Mouse (Mus musculus) inflammation-experienced regulatory T-cells, adult 6 months (primary cell): Measurements from ENCODE around the gene Tex52. TPM values are rescaled to one million over a fixed set of nuclear protein-coding genes. Genes with fewer than 3 reads are reported as not detected.

Source experiments
- ATAC-seq: one replicate; pipeline ENCODE4 v1.8.0; 2017
- polyA plus RNA-seq, 3 experiments: library from polyadenylated mRNA; unstranded; fragments of 100-300 nt; shearing (Covaris generic); gene quantifications; one replicate each; pipeline ENCODE4 v1.2.1; 2017

The Tex52 gene
- under 1 TPM in 1 of 3 experiments, not detected in 2; 0.30 TPM for polyA plus RNA-seq

DNA sequence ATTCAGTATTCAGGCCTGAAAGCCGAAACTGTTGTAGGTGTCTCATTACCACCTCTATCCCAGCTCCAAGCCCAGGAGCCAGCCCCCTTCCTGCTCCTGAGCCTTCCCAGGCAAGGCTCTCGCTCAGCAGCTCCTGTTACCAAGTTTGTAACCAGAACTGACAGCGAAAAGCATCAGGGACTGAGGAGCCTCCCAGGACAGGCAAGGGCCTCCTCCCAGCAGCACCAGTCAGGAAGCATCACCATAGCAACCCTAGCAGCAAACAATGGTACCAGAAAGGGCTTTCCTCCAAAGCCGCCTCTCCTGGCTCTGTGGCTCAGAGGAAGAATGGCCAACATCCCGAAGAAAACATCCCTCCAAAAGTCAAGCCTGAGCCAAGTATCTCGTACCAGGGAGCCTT is at the start of gene Tex52, which contains the start of gene Gm44596:
TSS of gene Tex52 (plus strand) at position 265 of the 400 bp plus-strand sequence.
TSS of gene Gm44596 (plus strand) at position 312 of the 400 bp plus-strand sequence.
- no peak for ATAC-seq

DNA sequence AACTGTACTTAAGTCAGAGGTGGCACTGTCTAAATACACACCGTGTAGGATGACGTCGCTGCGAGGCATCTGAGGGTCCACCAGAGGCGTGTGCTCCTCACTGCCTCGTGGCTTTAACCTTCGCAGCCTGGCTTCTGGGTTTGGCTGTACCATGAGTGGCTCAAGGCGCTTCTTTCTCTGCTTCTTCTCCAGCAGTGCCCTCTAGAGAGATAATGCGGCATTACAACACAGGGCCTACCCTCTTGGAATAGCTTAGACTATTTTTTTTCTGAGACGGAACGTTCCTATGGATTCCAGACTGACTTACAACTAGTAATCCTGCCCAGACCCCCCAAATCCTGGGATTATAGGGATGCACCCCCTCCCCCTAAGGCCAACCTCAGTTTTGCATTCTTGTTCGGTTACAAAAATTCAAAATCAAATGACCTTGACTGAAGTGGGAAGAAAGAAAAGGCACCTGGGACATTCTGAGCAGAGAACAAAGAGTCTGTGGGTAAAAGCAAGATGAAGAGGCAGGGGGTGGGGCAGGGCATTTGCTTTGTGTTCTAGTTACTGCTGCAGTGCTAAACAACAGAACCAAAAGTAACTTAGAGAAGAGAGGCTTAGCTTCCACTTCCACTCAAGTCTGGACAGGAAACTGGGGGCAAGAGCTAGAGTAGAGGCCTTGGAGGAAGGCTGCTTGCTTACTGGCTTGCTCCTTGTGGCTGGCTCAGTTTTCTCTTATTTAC is 40.7 kb upstream of the Tex52 start:
- ATAC-seq: peak; percentile 69

- ATAC-seq: no peak
Observed at GRCm38 (mm10) chr6:128337467-128337866, 37.8 kb upstream of the Tex52 start.

- ATAC-seq: no peak
Observed at GRCm38 (mm10) chr6:128338876-128339275, 36.4 kb upstream of the Tex52 start.

DNA sequence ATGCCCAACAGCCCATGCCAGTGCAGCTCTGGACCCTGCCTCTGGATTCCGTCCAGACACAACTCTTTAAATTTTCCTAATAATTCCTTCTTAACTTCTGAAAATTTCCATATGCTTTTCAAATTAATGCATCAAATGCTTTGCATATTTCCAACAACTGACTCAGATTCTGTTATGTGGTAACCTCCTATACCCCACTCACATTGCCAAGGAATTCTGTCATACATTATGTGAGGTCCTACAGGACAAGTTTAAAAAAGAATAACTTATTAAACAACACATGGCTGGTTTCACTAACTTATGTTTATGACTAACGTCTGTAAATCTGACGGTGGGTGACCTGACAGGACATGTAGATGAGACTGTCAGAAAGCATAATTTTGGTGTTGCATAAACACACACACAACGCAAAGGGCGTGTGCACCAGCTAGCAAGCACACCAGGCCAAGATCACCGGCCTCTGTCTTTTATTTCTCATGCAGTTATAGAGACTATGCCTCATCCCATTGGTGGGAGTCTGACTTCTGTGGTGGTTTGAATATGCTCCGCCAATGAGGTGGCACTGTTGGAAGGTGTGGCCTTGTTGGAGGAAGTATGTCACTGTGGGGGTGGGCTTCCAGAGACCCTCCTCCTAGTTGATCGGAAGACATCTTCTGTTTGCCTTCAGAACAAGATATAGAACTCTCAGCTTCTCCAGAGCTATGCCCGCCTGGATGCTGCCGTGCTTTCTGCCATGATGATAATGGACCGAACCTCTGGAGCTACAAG is 33.1 kb upstream of the Tex52 start:
- no peak for ATAC-seq

GRCm38 (mm10) chr6:128345623-128346022 is 29.6 kb upstream of the Tex52 start:
- ATAC-seq: no peak

DNA sequence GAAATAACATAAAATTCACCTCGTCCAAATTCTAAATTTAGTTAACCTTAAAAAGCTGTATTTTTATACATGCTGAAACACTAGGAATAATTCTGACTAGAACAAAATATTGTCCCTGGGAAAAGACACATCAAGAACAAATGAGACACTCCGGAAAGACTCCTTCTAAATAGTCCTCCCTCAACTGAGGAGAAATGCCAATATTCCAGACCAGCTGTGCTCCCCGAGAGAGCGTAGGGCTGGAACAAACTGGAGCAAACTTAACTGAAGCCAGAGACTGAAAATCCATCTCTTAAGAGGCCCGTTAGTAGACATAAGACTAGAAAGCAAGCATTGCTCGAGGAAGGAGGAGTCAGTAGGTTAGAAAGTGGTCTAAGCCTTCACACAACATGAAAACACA is 28.5 kb upstream of the Tex52 start:
- ATAC-seq: no peak

- no peak for ATAC-seq
Observed at GRCm38 (mm10) chr6:128349711-128350110, 25.5 kb upstream of the Tex52 start.

- ATAC-seq: no peak
Observed at GRCm38 (mm10) chr6:128354140-128354539, 21.1 kb upstream of the Tex52 start.

GRCm38 (mm10) chr6:128355201-128355681 is 20.0 kb upstream of the Tex52 start:
- ATAC-seq: peak; percentile 17

GRCm38 (mm10) chr6:128355726-128356416 is 19.4 kb upstream of the Tex52 start, which contains the start of gene Tulp3:
Gene Tulp3 (minus strand): TSS chr6:128355851.
- ATAC-seq: peak; percentile 94

DNA sequence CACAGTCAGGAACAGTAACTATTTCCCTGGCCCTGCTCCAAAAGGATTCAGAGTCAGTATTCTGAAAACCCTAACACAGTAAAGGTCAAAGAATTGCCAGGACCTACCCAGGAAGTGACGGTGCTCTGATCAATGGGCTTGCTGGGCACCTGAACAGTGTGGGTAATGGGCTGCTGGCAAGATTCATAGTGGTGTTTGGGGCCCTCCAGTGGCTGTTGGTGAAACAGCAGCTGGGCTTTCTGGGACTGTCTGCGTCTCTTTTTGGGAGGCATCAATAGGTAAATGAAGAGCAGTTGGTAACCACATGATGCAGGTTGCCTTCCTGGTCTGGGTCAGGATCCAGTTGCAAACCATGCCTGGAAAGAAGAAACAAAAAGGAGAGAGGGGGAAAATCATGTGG is 16.3 kb upstream of the Tex52 start:
- peak; percentile 51 for ATAC-seq

- no peak for ATAC-seq
Observed at GRCm38 (mm10) chr6:128361901-128362300, 13.4 kb upstream of the Tex52 start.

GRCm38 (mm10) chr6:128362381-128363006 is 12.8 kb upstream of the Tex52 start, which contains the start of the genes Rhno1 and Foxm1:
Gene Rhno1 (minus strand): TSS chr6:128362911.
Gene Foxm1 (plus strand): TSS chr6:128362967.
- ATAC-seq: peak; percentile 82

DNA sequence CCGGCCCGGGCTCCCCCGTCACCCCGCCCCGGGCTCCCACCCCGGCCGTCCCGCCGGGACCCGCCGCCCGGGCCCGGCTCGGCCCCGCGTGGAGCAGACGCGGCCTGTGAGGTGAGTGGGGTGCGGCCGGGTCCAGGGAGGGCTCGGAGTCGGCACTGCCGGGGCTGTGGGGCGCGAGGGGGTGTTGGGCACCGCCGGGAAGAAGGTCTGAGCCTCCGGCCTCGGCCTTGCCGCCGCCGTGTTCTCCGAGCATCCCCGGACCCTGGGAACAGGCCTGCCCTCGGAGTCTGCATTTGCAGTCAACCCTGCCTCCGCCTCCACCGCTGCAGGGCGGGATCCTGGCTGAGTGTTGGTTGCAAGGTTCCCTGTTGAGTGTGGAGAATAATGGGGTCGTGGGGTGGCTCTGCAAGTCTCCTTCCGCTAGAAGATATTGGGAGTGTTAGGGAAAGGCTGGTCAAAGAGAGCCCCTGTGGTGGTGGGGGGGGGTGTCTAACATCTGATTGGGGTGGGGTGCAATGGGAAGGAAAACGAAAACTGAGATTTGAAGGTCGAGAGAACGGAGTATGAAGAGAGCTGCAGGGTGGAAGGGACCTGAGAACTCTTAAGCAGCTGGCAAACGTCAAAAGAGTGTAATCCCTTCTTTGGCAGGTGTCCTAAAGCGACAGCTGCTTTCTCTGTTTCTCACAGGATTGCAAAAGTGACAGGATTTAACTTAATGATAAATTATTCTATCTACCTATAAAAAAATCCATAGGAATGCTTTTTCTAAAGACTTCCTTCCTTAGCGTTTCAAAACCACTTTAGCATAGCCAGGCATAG is 12.0 kb upstream of the Tex52 start:
- no peak for ATAC-seq

- ATAC-seq: no peak
Observed at GRCm38 (mm10) chr6:128364721-128365120, 10.5 kb upstream of the Tex52 start.

GRCm38 (mm10) chr6:128366466-128366865 is 8.8 kb upstream of the Tex52 start:
- no peak for ATAC-seq

- ATAC-seq: no peak
Observed at GRCm38 (mm10) chr6:128370040-128370439, 5.2 kb upstream of the Tex52 start.

DNA sequence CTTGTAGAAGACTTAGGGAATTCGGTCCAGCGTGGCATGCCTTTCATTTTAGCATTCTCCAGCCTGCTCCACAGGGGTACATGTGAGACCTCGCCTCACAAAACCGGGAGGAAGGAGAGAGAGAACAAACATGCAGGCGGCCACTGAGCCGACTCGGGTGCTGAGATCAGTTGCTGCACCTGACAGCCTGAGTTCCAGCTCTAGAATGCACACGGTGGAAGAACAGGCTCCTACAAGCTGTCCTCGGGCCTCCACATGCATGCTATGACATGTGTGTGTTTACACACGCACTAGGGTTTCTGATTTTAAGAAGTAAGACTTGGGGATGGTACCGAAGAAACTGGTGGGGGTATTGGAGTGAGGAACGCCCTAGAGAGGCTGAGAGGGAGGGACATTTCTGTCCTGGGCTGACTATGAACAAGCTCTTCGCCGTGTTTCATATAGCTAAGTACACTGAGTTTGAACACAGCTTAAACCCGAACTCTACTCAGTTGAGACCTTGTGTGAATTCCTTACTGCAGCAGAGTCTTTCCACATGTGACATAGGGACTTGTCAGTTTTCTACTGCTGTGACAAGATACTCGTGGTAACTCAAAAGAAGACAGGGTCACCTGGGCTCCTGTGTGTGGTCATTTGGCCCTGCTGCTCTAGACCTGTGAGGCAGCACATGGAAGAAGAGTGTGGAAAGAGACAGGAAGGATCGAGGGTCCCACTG is 1.3 kb downstream of the Tex52 start:
- ATAC-seq: no peak

DNA sequence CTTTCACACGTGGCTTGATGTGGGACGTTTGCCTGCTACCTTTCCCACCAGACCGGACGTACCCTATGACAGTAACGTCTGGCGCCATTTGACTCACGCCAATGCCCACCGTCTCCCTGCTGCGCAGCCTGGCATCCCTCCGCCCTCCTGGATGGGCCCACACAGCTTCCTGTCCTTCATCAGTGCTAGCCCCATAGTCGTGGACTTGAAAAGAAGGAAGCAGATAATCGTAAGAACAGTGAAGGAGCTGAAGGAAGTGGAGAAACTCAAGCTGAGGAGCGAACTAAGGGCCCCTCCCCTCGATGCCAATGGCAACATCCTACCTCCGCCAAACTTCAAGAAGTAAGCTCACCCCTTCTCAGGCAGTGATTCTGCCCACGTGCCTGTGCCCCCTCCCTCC is 4.4 kb downstream of the Tex52 start:
- ATAC-seq: no peak
